Mouse (Mus musculus) stomach, postnatal 0 days (tissue): Measurements from ENCODE around the gene Frmd6.

Experiments
- CTCF ChIP-seq: IDR thresholded peaks from 2 replicates; pipeline ENCODE4 v1.5.1; 2016; ENCODE audit warnings: antibody characterized with exemption, low read depth, mild to moderate bottlenecking, moderate library complexity
- EP300 ChIP-seq: optimal IDR thresholded peaks from 2 replicates; pipeline ENCODE3; 2016; ENCODE audit warnings: antibody characterized with exemption

- TF ChIP-seq EP300 (no peak), CTCF (no peak)
These were observed 8.6 kb upstream of the Frmd6 start for GRCm38 (mm10) chr12:70816731-70817130.
